Mouse (Mus musculus) cerebral cortex, adult 2 months (tissue): ENCODE results near the gene Dmap1.

Source experiments
- WGBS: fragments of 180-500 bp; shearing (Covaris S2); methylation state at CpG from one replicate; pipeline ENCODE4 v1.1.7; 2018; 5-methylcytosine and 5-hydroxymethylcytosine counted together

The Dmap1 gene

DNA sequence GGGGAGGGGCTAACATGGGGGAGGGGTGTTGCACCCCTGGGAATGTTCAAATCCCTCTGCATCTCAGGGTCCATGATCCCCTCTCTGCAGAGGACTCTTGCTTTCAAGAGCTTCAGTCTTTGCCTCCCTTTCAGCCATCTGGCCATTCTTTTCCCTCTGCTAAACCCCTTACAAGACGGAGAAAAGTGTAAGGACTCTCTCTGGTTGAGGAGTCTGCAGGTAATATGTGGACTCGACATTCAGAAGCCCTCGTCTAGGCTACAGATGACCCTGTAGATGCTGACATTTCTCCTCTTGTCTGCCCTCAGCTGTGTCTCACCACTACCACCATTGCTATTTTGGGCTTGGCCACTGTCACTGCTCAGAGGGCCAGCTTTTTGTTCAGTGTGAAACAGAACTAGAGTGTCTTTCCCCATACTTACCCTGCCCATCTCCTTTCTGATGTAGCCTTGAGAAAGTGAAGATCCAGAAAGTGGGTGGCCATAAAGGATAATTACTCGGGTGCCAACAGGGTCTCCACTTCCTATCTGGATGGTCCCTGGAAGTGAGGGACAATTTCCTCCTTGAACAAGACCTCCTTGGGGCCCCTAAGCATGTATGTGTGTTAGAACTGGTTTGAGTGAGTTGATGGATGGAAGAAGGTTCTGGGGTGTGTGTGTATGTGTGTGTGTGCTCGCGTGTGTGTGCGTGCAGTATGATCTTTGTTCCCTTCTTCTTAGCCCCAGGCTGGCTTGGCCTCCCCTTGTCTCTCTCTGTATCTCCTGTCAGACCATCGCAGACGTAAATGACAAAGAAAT is 27.2 kb downstream of the Dmap1 start:
- WGBS, result 79% methylated on average over 9 of the region's 9 CpGs

DNA sequence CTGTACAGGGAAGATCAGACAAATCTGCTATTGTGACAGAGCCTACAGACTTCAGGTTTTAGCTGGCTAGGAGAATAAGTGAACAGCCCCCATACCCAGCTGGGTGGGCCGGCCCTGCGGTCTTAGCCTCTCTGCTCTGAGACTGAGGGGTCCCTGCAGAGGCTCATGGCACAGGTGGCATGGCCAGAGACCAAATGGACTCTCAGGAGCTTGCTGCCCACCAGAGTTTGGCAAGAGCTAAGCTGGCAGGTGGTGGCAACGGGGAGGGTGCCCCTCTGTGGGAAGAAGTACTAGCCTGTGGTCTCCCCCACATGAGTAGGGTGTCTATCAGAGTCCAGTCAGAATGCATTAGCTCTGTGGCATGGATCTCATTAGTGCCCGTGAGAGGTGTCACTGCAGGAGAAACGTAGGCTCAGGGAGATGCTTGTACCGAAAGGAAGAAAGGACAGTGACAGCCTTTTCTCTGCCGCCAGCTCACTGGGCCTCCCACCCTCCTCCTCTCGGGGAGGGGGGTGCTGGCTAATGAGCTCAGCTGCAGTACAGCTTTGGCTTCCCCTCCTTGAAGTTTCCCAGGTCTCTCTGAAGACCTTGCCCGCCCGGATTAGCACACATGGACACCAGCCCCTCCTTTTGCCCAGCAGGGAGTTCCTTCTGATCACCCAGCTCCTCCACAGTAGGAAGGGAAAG is 27.9 kb downstream of the Dmap1 start:
- WGBS, result 47% methylated on average over 10 of the region's 10 CpGs

DNA sequence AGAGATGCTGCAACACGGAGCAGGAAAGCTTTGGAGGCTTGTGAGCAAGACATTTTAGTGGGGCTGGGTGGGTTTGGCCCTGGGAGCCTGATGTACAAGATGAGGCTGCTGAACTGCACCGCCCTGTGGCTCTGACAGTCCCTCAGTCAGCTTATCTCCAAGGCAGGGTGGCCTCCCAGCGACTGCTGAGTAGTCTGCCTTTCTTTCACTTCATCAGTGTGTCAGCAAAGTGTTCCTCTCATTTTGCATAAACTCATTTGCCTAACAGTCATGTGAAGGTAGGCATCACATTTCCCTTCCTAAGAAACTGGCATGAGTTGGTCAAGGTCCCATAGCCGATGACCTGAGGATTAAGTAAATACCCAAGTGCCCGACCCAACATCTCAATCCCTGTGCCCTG is 29.3 kb downstream of the Dmap1 start:
- 88% methylated on average over 5 of the region's 5 CpGs for WGBS

DNA sequence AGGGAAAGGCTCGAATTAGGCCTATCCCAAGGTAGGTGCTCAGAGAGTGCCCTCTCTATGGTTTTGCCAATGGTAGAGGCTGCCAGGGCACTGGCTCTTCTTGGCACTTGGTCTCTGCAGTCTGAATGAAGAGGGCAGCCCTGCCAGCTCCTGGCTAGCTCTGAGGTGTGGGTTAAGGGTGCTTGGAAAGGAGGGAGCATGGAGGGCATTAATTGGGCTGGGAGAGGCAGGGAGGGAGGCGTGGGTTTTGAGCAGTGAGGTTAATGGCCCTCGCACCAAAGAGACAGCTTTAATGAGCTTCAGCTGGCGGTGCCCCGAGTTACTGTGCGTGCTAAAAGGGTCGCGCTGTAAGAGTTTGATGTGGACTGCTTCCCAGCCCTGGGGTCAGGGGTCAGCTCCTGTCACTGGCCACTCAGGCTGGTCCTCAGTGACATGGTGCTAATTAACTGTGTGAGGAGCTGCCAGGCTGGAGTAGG is 30.4 kb downstream of the Dmap1 start:
- WGBS, result 73% methylated on average over 8 of the region's 8 CpGs

DNA sequence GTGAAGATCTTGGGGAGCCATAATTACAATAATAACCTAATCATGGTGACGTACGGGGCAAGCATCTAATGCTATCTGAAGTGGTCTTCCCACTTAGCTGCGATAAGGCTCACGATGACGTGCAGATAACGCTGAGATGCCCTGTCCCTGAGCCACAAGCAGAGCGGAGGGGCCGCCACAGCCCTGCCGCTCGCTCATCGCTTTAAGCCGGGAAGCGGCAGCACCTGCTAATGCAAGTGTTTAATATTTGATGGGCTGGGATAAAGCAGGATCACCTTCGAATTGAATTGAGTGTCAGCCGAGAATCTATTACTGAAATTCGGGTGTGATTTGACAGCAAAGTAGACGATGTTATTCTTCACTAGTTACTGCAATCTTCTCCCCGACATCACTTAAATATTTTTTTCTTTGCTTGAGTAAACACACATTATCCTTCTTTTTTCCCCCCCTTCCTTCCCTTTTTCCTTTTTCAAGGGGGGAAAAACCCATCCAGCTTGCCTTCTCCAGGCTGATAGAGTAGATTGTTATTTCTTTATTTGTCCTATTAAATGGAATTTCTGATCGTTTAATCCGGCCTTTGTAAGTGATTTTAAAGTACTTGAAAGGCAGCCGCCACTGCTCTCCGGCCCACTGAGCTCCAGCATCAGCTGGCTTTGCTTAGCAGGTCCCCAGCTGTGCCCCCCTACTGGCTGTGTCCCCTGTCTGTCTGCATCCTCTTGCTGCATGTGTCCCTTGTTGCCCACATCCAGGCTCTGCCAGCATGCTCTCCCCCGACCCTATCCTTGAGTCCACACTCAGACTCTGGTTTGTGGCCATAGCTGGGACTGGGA is 34.9 kb downstream of the Dmap1 start:
- 79% methylated on average over 23 of the region's 23 CpGs for WGBS

DNA sequence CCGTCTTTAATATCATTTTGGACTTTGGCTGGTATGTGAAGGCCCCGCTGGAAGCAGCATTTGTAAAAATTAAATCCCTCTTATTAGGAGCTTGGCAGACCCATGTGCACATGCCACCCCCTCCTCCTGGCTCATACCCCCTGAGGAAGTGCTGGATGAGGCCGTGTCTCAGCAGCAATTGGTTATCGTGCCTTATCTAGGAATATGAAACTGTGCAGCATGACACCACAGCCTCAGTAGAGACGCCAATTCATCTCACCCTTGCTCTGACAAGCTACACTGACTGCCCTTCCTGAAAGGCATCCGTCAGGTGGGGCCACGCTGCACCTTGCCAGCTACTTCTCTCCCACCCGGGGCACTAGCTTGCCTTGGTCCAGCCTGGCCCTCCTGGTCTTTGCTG is 35.6 kb downstream of the Dmap1 start:
- 81% methylated on average over 8 of the region's 8 CpGs for WGBS

DNA sequence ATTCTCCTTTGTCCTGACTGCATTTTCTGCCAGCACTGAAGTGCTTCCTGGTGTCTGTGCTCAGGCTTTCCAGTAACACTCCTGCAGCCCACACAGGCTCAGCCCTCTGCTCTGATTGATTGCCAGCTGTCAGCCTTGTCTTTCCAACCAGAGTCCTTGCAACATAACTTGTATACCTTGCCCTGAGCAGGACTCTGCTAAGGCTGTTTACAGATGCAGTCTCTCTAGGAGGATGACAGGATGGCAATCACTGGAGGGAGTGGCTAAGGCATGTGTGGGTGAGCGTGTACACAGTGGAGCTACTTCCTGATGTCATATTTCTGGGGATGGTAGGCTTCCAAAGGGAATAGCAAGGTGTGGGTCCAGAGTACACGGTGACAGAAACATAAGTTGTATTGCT is 36.2 kb downstream of the Dmap1 start:
- WGBS, result 55% methylated on average over 2 of the region's 2 CpGs

DNA sequence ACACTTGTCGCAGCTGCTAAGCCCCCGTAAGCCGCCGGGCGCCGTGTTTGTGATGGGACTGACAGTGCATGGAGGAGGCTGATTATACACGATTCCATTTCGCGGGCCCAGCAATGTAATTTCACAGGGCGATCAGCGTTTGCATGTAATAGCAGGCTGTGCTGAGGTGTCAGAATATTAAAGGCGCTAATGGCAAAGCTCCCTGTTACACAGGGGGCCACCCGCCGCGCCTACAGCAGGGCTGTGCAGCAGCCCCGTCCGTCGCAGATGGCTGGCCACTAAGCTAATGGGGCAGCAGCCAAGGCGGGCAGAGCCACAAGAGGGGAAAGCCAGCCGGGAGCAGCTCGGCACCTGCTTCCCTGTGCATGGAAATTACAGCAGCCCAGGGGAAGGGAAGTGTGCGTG is 37.0 kb downstream of the Dmap1 start:
- 40% methylated on average over 22 of the region's 22 CpGs for WGBS

DNA sequence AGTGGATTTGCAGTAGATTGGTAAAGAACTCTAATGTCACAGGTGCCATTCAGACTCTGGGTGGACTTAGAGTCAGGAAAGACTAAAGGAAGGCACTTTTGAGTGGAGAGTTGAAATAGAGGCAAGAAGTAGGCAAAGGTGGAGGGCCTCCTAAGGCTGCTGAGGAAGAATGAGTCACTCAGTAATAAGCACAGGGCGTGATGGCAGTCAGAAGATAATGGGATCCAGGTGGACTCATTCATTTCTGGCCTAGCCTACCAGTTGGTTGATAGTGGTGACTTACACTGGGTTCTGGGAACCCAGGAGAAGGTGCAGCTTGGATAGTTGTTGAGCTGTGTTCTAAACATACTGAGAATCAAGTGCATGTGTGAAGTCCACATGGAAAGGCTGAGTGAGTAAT is 40.3 kb downstream of the Dmap1 start:
- WGBS, result 94% methylated on average over 1 of the region's 1 CpGs

DNA sequence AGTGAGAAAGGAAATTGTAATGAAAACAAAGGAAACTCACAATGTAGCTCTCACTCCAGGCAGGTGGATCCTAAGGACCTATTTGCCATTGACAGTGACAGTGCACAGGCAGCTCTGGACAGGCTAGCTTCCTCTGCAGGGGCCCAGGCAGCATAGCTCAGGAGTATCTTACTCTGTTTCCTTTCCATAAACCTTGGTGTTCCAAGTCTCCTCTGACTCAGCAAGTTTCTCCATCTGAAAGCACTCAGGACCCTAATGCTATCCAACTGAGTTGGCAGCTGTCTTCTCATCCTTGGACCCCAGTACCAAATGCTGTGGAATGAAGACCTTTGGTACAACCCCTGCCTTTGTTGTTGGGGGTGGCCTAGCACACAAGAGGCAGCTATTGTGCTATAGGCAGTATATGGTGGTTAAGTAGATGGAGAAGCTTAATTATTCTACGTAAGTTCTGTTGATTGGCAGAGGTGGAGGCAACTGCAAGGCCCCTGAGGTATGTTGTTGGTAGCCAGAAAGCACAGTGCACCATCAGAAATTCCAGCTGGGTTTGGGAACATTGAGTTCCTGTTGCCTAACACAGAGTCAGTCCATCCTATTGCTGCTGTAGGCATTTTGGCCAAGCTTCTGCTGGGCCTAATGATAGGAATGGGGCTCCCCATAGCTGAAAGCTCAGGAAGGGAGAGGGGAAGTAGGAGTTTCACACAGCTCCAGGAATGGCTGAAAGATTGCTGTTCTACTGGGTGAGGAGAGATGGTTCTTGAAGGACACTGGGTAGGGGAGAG is 41.0 kb downstream of the Dmap1 start:
- 91% methylated on average over 1 of the region's 1 CpGs for WGBS

DNA sequence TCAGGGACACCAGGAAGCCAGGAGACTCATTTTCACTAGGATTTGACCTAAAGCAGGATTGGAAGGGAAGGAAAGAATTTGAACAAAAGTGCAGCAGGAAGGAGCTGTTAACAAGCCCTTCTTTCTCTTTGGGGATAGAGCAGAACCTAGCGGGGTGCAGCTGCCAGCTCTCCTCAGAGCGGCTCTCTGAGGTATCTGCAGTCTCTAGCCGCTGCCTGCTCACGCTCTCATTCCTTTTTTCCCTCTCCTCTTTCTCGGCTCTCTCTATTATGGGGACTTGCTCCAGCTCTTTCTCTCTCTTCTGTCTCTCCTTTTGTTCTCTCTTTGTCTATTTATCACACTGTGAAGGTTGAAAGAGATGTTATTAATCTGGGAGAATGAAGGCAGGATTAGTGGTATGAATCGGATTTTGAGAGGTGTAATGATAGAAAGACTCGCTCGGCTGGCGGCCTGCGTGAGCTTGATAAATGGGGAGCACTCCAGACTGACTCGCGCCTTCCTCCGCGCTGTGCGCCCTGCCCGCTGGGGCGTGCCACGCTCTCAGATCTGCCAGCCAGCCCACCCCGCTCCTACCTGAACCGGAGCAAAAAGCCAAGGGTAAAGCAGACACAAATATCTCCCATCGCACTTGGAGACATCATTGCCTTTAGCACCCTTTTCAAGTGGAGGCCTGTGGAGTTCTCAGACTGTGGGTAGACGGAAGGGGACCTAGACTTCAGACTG is 45.0 kb downstream of the Dmap1 start:
- 69% methylated on average over 22 of the region's 22 CpGs for WGBS

DNA sequence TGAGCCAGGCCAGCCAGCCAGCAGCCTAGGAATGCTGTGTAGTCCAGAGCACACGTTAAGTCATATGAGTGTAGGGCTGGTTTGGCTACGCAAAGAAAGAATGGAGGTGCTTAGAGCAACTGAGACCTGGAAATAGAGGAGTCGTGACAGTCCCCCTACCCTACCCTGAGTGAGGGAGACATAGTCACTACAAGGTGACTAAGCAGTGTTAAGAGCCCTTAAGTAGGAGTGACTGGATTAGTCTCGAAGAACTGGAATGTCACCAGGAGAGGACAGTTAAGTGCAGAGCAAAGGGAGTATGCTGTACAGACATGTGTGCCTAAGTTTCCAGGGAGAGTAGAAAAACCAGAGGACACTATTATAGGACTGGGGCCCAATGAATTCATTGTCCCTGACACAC is 45.9 kb downstream of the Dmap1 start:
- 72% methylated on average over 4 of the region's 4 CpGs for WGBS

DNA sequence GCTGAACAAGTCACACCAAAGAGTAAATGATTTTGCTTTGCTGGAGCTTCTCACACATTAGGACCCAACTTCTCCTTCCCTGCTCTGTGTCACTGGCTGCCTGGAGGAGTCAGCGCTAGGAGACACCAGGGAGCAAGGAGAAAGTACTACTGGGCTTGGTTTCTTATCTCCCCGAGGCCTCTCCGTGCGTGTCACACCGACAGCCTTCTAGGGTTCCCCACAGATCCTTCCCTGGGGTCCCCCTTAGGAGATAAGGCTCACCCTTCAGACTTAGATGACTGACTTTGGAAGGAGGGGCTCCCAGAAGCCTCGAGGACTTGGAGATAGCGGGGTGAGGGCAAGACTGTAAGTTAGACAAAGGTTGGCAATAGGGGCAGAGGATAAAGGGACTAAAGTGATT is 47.4 kb downstream of the Dmap1 start:
- 97% methylated on average over 7 of the region's 7 CpGs for WGBS

DNA sequence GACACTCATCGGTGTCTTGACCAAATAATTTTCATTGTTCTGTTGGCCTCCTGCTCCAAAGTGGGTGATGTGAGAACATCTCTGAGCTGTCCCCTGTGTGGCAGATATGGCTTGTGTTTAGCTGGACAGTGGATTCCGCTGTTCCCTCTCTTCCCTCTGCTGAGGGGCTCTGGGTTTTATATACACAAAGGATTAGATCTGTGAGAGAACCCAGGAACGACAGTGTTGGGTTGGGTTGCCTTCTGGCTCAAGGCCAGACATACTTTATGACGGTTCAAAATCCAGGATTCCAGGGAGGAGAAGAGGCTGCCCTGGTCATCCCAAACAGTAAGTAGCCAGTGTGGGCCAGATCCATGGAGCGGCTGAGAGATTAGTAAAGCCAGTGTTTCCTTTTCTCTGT is 48.5 kb downstream of the Dmap1 start:
- 70% methylated on average over 5 of the region's 5 CpGs for WGBS

DNA sequence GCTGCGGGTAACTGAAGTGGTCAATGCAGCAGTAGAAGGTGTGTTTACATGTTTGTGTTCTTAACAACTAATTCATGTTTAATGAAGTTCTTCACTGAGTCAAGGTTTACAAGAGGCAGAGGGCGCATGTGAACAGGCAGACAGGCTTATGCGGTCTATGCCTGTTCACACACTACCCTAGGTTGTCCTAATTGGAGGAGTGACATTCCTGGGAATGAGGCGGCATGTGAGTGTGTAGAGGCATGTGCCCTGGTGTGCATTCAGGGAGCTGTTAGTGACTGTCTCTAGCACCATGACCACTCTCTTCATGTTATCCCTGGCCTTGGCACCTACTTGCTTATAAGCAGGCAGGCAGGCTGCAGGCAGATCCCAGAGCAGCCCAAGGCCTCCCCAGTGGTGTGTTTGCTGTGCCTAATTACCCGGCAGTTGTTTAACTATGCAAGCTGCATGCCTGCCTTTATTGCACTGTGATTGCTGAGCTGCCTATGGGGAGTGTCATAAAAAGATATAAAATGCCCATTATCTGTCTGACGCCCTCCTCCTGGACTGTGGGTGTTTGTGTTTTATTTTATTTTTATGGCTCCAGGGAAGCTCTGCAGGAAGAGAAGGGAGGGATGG is 51.9 kb downstream of the Dmap1 start:
- 71% methylated on average over 6 of the region's 6 CpGs for WGBS

DNA sequence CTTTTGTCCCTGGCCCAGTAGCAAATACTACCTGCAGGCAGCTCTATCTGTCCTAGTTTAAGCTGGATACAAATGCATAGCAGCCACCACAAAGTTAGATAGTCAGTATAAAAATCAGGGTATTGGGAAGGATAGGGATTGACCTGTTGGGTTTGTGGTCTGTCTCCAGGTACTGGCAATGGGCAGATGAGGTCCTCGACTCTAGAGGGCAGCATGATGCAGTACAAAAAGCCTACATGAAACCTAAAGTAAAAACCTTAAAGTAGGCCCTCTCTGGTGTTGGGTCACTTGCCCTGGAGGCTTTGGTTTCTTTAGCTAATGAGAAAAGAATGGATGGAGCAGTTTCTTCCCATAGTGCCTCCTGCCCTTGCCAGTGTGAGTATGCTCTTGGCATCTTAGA is 53.6 kb downstream of the Dmap1 start:
- 57% methylated on average over 1 of the region's 1 CpGs for WGBS
